Mouse (Mus musculus): ENCODE results near the gene Gm47969.

DNA sequence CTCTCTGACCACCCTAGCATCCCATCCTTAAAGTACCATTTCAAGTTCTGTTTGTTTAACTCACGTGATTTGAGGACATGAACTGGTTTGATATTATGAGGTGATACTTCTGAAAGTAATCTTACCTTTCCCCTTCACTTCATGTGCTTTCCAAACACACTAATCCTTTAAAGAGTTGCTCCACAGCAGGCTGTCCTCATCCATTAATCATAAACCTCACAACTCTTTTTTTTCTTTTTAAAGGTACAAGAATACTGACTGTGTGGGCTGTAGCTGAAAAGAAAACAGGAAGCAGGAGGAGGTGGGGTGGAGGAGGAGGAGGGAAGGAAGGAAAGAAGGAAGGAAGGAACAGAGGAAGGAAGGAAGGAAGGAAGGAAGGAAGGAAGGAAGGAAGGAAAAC lies 12.8 kb upstream of the Gm47969 start:
- TF ChIP-seq TAL1 (IDR thresholded peaks at IDR 0.05; ENCODE audit: low read length) (no peak), GATA1 (IDR thresholded peaks at IDR 0.05; ENCODE audit: low read length) (no peak)
